Mouse (Mus musculus): ENCODE measurements around the gene Xpot. TPM values are rescaled to one million over a fixed set of nuclear protein-coding genes. Genes with fewer than 3 reads are reported as not detected.

The Xpot gene
- polyA plus RNA-seq (2012; rRNA removed; ENCODE audit: low replicate concordance) = 76.0 and 83.4 TPM in 2 replicates

DNA sequence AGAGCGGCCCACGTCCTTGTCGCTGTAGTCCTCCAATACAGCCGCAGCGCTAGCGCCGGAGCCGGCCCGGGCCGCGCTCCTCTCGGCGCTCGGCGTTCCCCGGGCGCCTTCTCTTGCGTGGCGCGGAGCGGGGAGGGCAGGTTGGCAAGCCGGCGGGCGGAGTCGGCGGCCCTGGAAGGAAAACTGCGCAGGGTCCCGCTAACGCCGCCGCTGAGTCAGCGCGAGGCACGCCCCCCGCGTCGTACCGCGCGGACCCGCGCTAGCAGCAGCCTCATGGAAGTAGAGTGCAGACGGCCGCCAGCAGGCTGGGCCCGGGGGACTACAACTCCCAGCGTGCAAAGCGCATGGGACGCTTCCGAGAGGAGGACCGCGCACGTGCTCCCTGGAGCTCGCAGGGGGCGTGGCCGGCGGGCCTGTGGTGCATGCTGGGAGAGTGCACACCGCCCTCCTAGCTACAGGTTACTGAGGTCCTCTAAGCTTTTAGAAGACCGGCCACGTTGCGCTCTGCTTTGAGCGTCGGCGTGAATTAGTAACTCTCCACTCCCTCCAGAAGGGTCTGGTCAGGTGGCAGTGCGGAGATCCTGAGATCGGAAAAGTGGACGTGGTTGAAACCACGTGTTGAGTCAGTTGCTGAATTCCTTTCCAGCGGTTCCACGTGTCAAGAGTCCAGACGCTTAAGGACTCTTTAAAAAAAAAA is at the start of gene Xpot:
TSS of gene Xpot (minus strand) at position 147 of the 697 bp plus-strand sequence.

DNA sequence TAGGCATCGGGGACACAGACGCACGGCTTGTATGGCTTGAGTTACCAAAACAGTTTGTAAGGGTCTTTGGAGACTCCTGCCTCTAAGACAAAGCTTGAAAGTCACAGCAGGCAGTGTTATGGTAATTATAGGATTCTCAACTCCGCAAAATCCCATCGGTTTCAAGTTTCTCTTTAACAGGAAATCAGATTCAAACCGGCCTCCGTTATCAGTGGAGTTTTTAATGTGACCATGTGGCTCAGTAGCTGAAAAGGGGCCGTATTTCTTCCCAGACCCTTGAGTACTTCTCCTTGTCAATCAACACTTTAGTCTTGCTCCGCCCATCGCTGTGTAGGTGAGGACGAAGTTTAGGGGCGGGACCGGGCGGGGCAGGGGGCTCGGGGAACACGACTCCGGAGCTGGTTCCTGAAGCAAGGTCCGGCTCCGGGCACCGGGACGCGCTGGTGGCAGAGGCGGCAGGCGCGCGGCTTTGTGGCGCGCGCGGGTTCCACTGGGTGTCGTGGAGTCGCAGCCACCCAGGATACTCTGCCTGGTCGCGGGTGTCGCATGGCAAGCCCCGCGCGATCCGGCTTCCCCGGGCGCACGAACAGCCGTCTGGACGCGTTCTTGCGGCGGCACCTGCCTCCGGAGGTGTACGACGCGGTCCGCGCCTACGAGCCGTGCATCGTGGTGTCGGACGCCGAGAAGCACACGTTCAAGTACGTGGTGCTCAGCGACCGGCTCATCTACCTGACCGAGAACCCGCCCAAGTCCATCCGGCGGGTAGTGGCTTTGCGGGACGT is 15.3 kb upstream of the Xpot start, which contains the start of gene D930020B18Rik:
TSS of gene D930020B18Rik (plus strand) at position 317 of the 782 bp plus-strand sequence.

DNA sequence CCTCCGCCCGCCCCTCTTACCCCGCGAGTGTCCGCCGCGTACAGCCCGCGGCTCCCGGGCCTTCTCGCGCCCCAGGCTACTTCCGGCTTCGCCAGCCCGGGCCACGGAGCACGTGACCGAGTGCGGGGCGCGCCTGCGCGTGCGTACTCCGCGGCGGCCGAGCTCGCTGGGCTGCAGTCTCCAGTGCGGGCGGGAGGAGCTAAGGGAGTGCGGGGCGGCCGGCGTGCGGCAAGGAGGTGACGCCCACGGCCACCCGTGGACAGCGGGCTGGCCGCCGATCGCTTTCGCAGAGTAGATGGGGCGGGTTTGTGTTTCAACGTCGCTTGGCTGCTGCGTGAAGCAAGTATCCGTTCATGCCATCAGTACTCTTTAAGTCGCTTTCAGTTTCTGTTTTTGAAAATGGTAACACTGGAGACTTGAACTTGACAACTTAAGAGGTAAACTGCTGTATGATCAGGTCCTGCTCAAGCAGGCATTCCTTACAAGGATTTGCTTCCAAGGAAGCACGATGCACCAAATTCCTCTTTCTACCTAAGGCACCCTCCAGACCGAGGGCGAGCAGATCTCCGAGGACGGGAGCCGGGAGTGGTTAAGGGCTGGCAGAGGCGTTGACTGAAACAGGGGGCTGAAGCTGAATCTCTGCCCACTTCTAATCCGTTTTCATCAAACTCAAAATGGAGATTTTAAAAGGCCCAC is 39.3 kb downstream of the Xpot start, which contains the start of gene Tbk1:
TSS of gene Tbk1 (minus strand) at position 113 of the 696 bp plus-strand sequence.

Other genes with a start within 250 kb of the Xpot start
- gene Rassf3, start 150.0 kb downstream of the Xpot start, polyA plus RNA-seq (2012; rRNA removed; ENCODE audit: low replicate concordance) = 23.1 and 26.2 TPM in 2 replicates
- gene Tbk1, start 39.5 kb downstream of the Xpot start, polyA plus RNA-seq (2012; rRNA removed; ENCODE audit: low replicate concordance) = 6.6 and 14.6 TPM in 2 replicates
- gene D930020B18Rik, start 15.3 kb upstream of the Xpot start, polyA plus RNA-seq (2012; rRNA removed; ENCODE audit: low replicate concordance) = 0.06 and 0.07 TPM in 2 replicates
- 5.7 and 6.2 TPM in 2 replicates for gene BC048403, start 113.6 kb upstream of the Xpot start, polyA plus RNA-seq (2012; rRNA removed; ENCODE audit: low replicate concordance)

All from mammary gland, adult 2 months (tissue).